Mouse (Mus musculus) heart, embryonic 10.5 days (tissue): Measurements from ENCODE around the gene Zfp810. TPM values are rescaled to one million over a fixed set of nuclear protein-coding genes. Genes with fewer than 3 reads are reported as not detected.
"Not testable (repeated sequence)": the region's sequence is repeated elsewhere in the genome, so short reads cannot be mapped to it uniquely, and the experiment has no call there.

Experiments used
- DNase-seq: peaks from one replicate; pipeline ENCODE4 v3.0.0-alpha.2; 2017; ENCODE audit warnings: low spot score
- H3K27ac ChIP-seq: fragments of 300-500 bp; sonication (generic); 2 replicates; pipeline ENCODE4 v1.5.1; 2016; ENCODE audit warnings: mild to moderate bottlenecking
- H3K27me3 ChIP-seq: fragments of 300-500 bp; sonication (generic); 2 replicates; pipeline ENCODE4 v1.6.1; 2016; ENCODE audit warnings: mild to moderate bottlenecking; ENCODE audit not compliant: poor library complexity, insufficient read depth, severe bottlenecking
- H3K36me3 ChIP-seq: fragments of 300-500 bp; sonication (generic); 2 replicates; pipeline ENCODE4 v1.6.1; 2016; ENCODE audit warnings: mild to moderate bottlenecking, moderate library complexity
- H3K4me1 ChIP-seq: fragments of 300-500 bp; sonication (generic); 2 replicates; pipeline ENCODE4 v1.6.1; 2016; ENCODE audit warnings: mild to moderate bottlenecking
- H3K4me3 ChIP-seq: fragments of 300-500 bp; sonication (generic); 2 replicates; pipeline ENCODE4 v1.5.1; 2016; ENCODE audit warnings: mild to moderate bottlenecking, moderate library complexity
- H3K9me3 ChIP-seq: fragments of 300-500 bp; sonication (generic); 2 replicates; pipeline ENCODE4 v1.6.1; 2016; ENCODE audit warnings: mild to moderate bottlenecking, moderate library complexity
- WGBS: fragments of 180-500 bp; shearing (Covaris S2); methylation state at CpG from one replicate; pipeline ENCODE4 v1.1.7; 2016; 5-methylcytosine and 5-hydroxymethylcytosine counted together
- polyA plus RNA-seq: library from polyadenylated mRNA; unstranded; fragments of >200 nt; fragmentation: Nextera tagmentation; extraction: Ambion mirVana; gene quantifications from 2 replicates; pipeline ENCODE4 v1.2.1, GENCODE M21; 2016

Zfp810 gene
- polyA plus RNA-seq, 1 experiment from 2014 or later: 19.9 TPM

- no peaks in the 10 kb centered on the region for H3K27me3 ChIP-seq
- H3K36me3 ChIP-seq: 0 out of 2 replicates have a peak, but pooled peaks cover 4% of the 10 kb centered on the region
- DNase-seq: no peak
- no peaks in the 10 kb centered on the region for H3K4me1 ChIP-seq
- WGBS: 80% methylated on average over 3 of the region's 3 CpGs
- H3K4me3 ChIP-seq: no peak overlapping the region
- H3K9me3 ChIP-seq: peaks cover 4% of the 10 kb centered on the region; the same call in 1 of the 2 replicates
- no peak overlapping the region for H3K27ac ChIP-seq
These were observed 6.6 kb upstream of the Zfp810 start for GRCm38 (mm10) chr9:22314066-22314465.

- 86% methylated on average over 5 of the region's 5 CpGs for WGBS
- peaks cover 4% of the 10 kb centered on the region; the same call in 1 of the 2 replicates for H3K9me3 ChIP-seq
- H3K27ac ChIP-seq: no peak overlapping the region
- H3K27me3 ChIP-seq: no peaks in the 10 kb centered on the region
- no peaks in the 10 kb centered on the region for H3K4me1 ChIP-seq
- no peak overlapping the region for H3K4me3 ChIP-seq
- no peak for DNase-seq
- 0 out of 2 replicates have a peak, but pooled peaks cover 3% of the 10 kb centered on the region for H3K36me3 ChIP-seq
These were observed 5.8 kb upstream of the Zfp810 start for GRCm38 (mm10) chr9:22313218-22313617.

GRCm38 (mm10) chr9:22309651-22310050 lies 2.2 kb upstream of the Zfp810 start:
- Histone ChIP-seq H3K4me1 (peaks cover 10% of the 10 kb centered on the region), H3K9me3 (0 out of 2 replicates have a peak, but pooled peaks cover 4% of the 10 kb centered on the region), H3K27ac (no peak overlapping the region), H3K36me3 (peaks cover 7% of the 10 kb centered on the region), H3K4me3 (no peak overlapping the region), H3K27me3 (no peaks in the 10 kb centered on the region)
- WGBS: 92% methylated on average over 5 of the region's 5 CpGs
- DNase-seq: no peak

GRCm38 (mm10) chr9:22307920-22308262 lies 443 bp upstream of the Zfp810 start:
- not testable (repeated sequence) for DNase-seq, H3K4me1 ChIP-seq, H3K27me3 ChIP-seq, H3K9me3 ChIP-seq
- Histone ChIP-seq H3K27ac (peak overlapping the region; percentile 98), H3K36me3 (peaks cover 25% of the 10 kb centered on the region), H3K4me3 (peak overlapping the region; percentile 84)
- WGBS: 10% methylated on average over 9 of the region's 9 CpGs

- Histone ChIP-seq H3K27ac (peak overlapping the region; percentile 98), H3K9me3 (no peaks in the 10 kb centered on the region), H3K27me3 (no peaks in the 10 kb centered on the region), H3K4me3 (peak overlapping the region; percentile 84), H3K4me1 (peaks cover 10% of the 10 kb centered on the region), H3K36me3 (peaks cover 36% of the 10 kb centered on the region)
- 15% methylated on average over 6 of the region's 6 CpGs for WGBS
- DNase-seq: no peak
These were observed 722 bp downstream of the Zfp810 start for GRCm38 (mm10) chr9:22306726-22307125.

- Histone ChIP-seq H3K9me3 (no peaks in the 10 kb centered on the region), H3K27me3 (no peaks in the 10 kb centered on the region), H3K4me1 (peaks cover 10% of the 10 kb centered on the region), H3K36me3 (peaks cover 74% of the 10 kb centered on the region), H3K4me3 (no peak overlapping the region), H3K27ac (no peak overlapping the region)
- 74% methylated on average over 1 of the region's 1 CpGs for WGBS
- no peak for DNase-seq
These were observed 5.2 kb downstream of the Zfp810 start for GRCm38 (mm10) chr9:22302199-22302598.

GRCm38 (mm10) chr9:22278733-22279132 lies 28.7 kb downstream of the Zfp810 start:
- no peak overlapping the region for H3K27ac ChIP-seq
- H3K36me3 ChIP-seq: peaks cover 96% of the 10 kb centered on the region

GRCm38 (mm10) chr9:22268886-22269285 lies 38.6 kb downstream of the Zfp810 start:
- Histone ChIP-seq H3K36me3 (peaks cover 10% of the 10 kb centered on the region), H3K27me3 (no peaks in the 10 kb centered on the region), H3K9me3 (0 out of 2 replicates have a peak, but pooled peaks cover 5% of the 10 kb centered on the region), H3K27ac (no peak overlapping the region), H3K4me1 (peaks cover 1% of the 10 kb centered on the region; the same call in 1 of the 2 replicates), H3K4me3 (no peak overlapping the region)
- WGBS: 93% methylated on average over 1 of the region's 1 CpGs
- no peak for DNase-seq

More at GRCm38 (mm10) chr9:22278733-22279132, 28.7 kb downstream of the Zfp810 start:
- Histone ChIP-seq H3K4me3 (no peak overlapping the region), H3K9me3 (peaks cover 62% of the 10 kb centered on the region), H3K27me3 (no peaks in the 10 kb centered on the region), H3K4me1 (no peaks in the 10 kb centered on the region)
- DNase-seq: no peak
- 96% methylated on average over 4 of the region's 4 CpGs for WGBS

GRCm38 (mm10) chr9:22262611-22263010 lies 44.8 kb downstream of the Zfp810 start:
- Histone ChIP-seq H3K36me3 (peaks cover 7% of the 10 kb centered on the region; the same call in 1 of the 2 replicates), H3K27ac (no peak overlapping the region), H3K9me3 (0 out of 2 replicates have a peak, but pooled peaks cover 4% of the 10 kb centered on the region), H3K27me3 (no peaks in the 10 kb centered on the region), H3K4me1 (peaks cover 10% of the 10 kb centered on the region; the same call in 1 of the 2 replicates), H3K4me3 (no peak overlapping the region)
- WGBS: 80% methylated on average over 10 of the region's 10 CpGs
- no peak for DNase-seq

GRCm38 (mm10) chr9:22261594-22261993 lies 45.9 kb downstream of the Zfp810 start:
- peaks cover 13% of the 10 kb centered on the region for H3K36me3 ChIP-seq
- DNase-seq: no peak
- no peaks in the 10 kb centered on the region for H3K27me3 ChIP-seq
- no peaks in the 10 kb centered on the region for H3K9me3 ChIP-seq
- H3K4me1 ChIP-seq: peaks cover 10% of the 10 kb centered on the region; the same call in 1 of the 2 replicates
- no peak overlapping the region for H3K27ac ChIP-seq
- 76% methylated on average over 1 of the region's 1 CpGs for WGBS
- H3K4me3 ChIP-seq: no peak overlapping the region

- Histone ChIP-seq H3K4me1 (peaks cover 10% of the 10 kb centered on the region; the same call in 1 of the 2 replicates), H3K27ac (peak overlapping the region; percentile 36; the same call in 1 of the 2 replicates), H3K36me3 (peaks cover 28% of the 10 kb centered on the region), H3K4me3 (peak overlapping the region; percentile 76), H3K27me3 (no peaks in the 10 kb centered on the region), H3K9me3 (peaks cover 3% of the 10 kb centered on the region; the same call in 1 of the 2 replicates)
- 32% methylated on average over 3 of the region's 3 CpGs for WGBS
- no peak for DNase-seq
These were observed 47.4 kb downstream of the Zfp810 start for GRCm38 (mm10) chr9:22260092-22260422.

- Histone ChIP-seq H3K27me3 (no peaks in the 10 kb centered on the region), H3K9me3 (peaks cover 3% of the 10 kb centered on the region; the same call in 1 of the 2 replicates), H3K4me3 (peak within 1 kb of the TSS; percentile 76), H3K27ac (peak within 1 kb of the TSS; percentile 88), H3K36me3 (peaks cover 35% of the 10 kb centered on the region), H3K4me1 (peaks cover 10% of the 10 kb centered on the region; the same call in 1 of the 2 replicates)
- peak; percentile 92 for DNase-seq
- under 1% methylated on average over 35 of the region's 35 CpGs for WGBS
These were observed 48.0 kb downstream of the Zfp810 start, which contains the start of gene Zfp599 for GRCm38 (mm10) chr9:22259184-22260091. Gene Zfp599 (minus strand): TSS chr9:22259895.

GRCm38 (mm10) chr9:22258784-22259183 lies 48.7 kb downstream of the Zfp810 start:
- peaks cover 41% of the 10 kb centered on the region for H3K36me3 ChIP-seq
- 73% methylated on average over 8 of the region's 8 CpGs for whole genome bisulfite sequencing
- no peaks in the 10 kb centered on the region for H3K27me3 ChIP-seq
- no peak for DNase-seq
- H3K9me3 ChIP-seq: peaks cover 6% of the 10 kb centered on the region; the same call in 1 of the 2 replicates
- peaks cover 7% of the 10 kb centered on the region; the same call in 1 of the 2 replicates for H3K4me1 ChIP-seq
- peak overlapping the region; percentile 88 for H3K27ac ChIP-seq
- H3K4me3 ChIP-seq: peak overlapping the region; percentile 76
